Comparison of ENCODE assay signal across 11 mouse cellular contexts in genomic region chr12:28701302-28701701, GRCm38 (mm10). TPM values are rescaled to one million over a fixed set of nuclear protein-coding genes. Genes with fewer than 3 reads are reported as not detected.
DNase-seq lines count a peak whose midpoint lies in the region; ATAC-seq and TF ChIP-seq lines count a peak whose summit lies in the region.
"Had no signal": no experiment of that assay in that cellular context is flagged by ENCODE, and none has a peak within 500 bp of the region (broad histone marks: within the 10 kb centered on the region; RNA-seq: fewer than 3 reads in every experiment).

No protein-coding gene starts in this region.

- ATAC-seq in neural tube, embryonic 13.5 days (ENCODE audit: low read depth): no peak
- peak; percentile 39; the same call in 1 of the 2 replicates for ATAC-seq in intestine, postnatal 0 days
- ATAC-seq in neural tube, embryonic 15.5 days (ENCODE audit: low FRiP score): no peak
- ATAC-seq: Patski had no signal

- H3K9me3 ChIP-seq in neural tube, embryonic 13.5 days: no peaks in the 10 kb centered on the region
- no peaks in the 10 kb centered on the region for H3K9me3 ChIP-seq in intestine, postnatal 0 days (ENCODE audit: control insufficient read depth)
- no peaks in the 10 kb centered on the region for H3K9me3 ChIP-seq in neural tube, embryonic 15.5 days (replicated peaks)
- H3K9me3 ChIP-seq: limb, embryonic 13.5 days had no signal

- no peak overlapping the region for H3K4me3 ChIP-seq in neural tube, embryonic 13.5 days
- H3K4me3 ChIP-seq in intestine, postnatal 0 days (ENCODE audit: low read depth, low read length): no peak overlapping the region
- H3K4me3 ChIP-seq in neural tube, embryonic 15.5 days (replicated peaks): no peak overlapping the region
- no peak overlapping the region for H3K4me3 ChIP-seq in lung, adult 2 months (replicated peaks; ENCODE audit: extremely low read depth, low read depth, low read length)
- H3K4me3 ChIP-seq: limb, embryonic 13.5 days had no signal

- H3K4me1 ChIP-seq in neural tube, embryonic 13.5 days (replicated peaks): peaks cover 43% of the 10 kb centered on the region
- no peaks in the 10 kb centered on the region for H3K4me1 ChIP-seq in intestine, postnatal 0 days (replicated peaks; ENCODE audit: control insufficient read depth, insufficient read depth, low read length)
- H3K4me1 ChIP-seq in neural tube, embryonic 15.5 days: peaks cover 39% of the 10 kb centered on the region
- peaks cover 6% of the 10 kb centered on the region for H3K4me1 ChIP-seq in lung, adult 2 months (ENCODE audit: control insufficient read depth, insufficient read depth, low read length)

- no peak; the same call in 1 of the 2 replicates for TF ChIP-seq CTCF in intestine, postnatal 0 days (IDR thresholded peaks at IDR 0.05; ENCODE audit: low read depth)
- no peak for TF ChIP-seq CTCF in lung, adult 2 months (IDR thresholded peaks at IDR 0.05; ENCODE audit: insufficient read depth, low read length)

- peak; percentile 24 to 28 for DNase-seq in cerebellum, postnatal 10 days
- no peak for DNase-seq in cerebellum, postnatal 25 days
- DNase-seq in neural tube, embryonic 10.5 days (ENCODE audit: extremely low spot score, low spot score): no peak
- DNase-seq in adrenal gland, postnatal 4 days (ENCODE audit: low spot score in 2 of 2): no peak
- DNase-seq in lung, adult 2 months: no peak
- DNase-seq: lung, postnatal 14 days had no signal

- peak overlapping the region; percentile 38; the same call in 1 of the 2 replicates for H3K9ac ChIP-seq in neural tube, embryonic 13.5 days
- H3K9ac ChIP-seq in intestine, postnatal 0 days (ENCODE audit: low read depth, low read length): no peak overlapping the region
- H3K9ac ChIP-seq in neural tube, embryonic 15.5 days (replicated peaks): no peak overlapping the region

- no peaks in the 10 kb centered on the region for H3K27me3 ChIP-seq in neural tube, embryonic 13.5 days
- no peaks in the 10 kb centered on the region for H3K27me3 ChIP-seq in intestine, postnatal 0 days (replicated peaks; ENCODE audit: control insufficient read depth, insufficient read depth, low read length)
- no peaks in the 10 kb centered on the region for H3K27me3 ChIP-seq in neural tube, embryonic 15.5 days (replicated peaks)
- H3K27me3 ChIP-seq: limb, embryonic 13.5 days; Patski had no signal

- H3K4me2 ChIP-seq in neural tube, embryonic 13.5 days: no peak overlapping the region
- no peak overlapping the region for H3K4me2 ChIP-seq in intestine, postnatal 0 days (replicated peaks; ENCODE audit: low read depth)
- H3K4me2 ChIP-seq in neural tube, embryonic 15.5 days: no peak overlapping the region
- H3K4me2 ChIP-seq: limb, embryonic 13.5 days had no signal

- WGBS in neural tube, embryonic 13.5 days: 84% methylated on average over 11 of the region's 11 CpGs
- WGBS in intestine, postnatal 0 days: 69% methylated on average over 11 of the region's 11 CpGs
- whole genome bisulfite sequencing in neural tube, embryonic 15.5 days: 78% methylated on average over 11 of the region's 11 CpGs
- 79% methylated on average over 11 of the region's 11 CpGs for WGBS in lung, adult 2 months

- no peak for TF ChIP-seq POLR2A in lung, adult 2 months (IDR thresholded peaks at IDR 0.05; ENCODE audit: borderline replicate concordance, extremely low read depth, low read depth, low read length)

- H3K36me3 ChIP-seq in neural tube, embryonic 13.5 days: 0 out of 2 replicates have a peak, but pooled peaks cover 8% of the 10 kb centered on the region
- peaks cover 25% of the 10 kb centered on the region for H3K36me3 ChIP-seq in intestine, postnatal 0 days (ENCODE audit: control insufficient read depth, insufficient read depth)
- H3K36me3 ChIP-seq in neural tube, embryonic 15.5 days: 0 out of 2 replicates have a peak, but pooled peaks cover 4% of the 10 kb centered on the region

- peak overlapping the region; percentile 93 for H3K27ac ChIP-seq in neural tube, embryonic 13.5 days (replicated peaks)
- no peak overlapping the region for H3K27ac ChIP-seq in intestine, postnatal 0 days (ENCODE audit: low read depth, low read length)
- H3K27ac ChIP-seq in neural tube, embryonic 15.5 days (replicated peaks): peak overlapping the region; percentile 89
- H3K27ac ChIP-seq: limb, embryonic 13.5 days had no signal

RNA-seq across cellular contexts. Expression of gene Adi1, which starts 26.3 kb away (rescaled TPM):
- polyA plus RNA-seq in neural tube, embryonic 13.5 days (2015; fragmentation: Nextera tagmentation; extraction: Ambion mirVana): 29.6 and 30.5 TPM in 2 replicates
- polyA plus RNA-seq in intestine, postnatal 0 days (2015; fragmentation: Nextera tagmentation; extraction: Ambion mirVana): 85.9 TPM in 2 replicates
- 27.0 and 42.0 TPM in 2 replicates for polyA plus RNA-seq in neural tube, embryonic 15.5 days (2015; fragmentation: Nextera tagmentation; extraction: Ambion mirVana)
- 10 to 100 TPM; 60.0 to 68.9 TPM for total RNA-seq in adrenal gland, postnatal 4 days (2021)
- polyA plus RNA-seq in lung, adult 2 months (2012; rRNA removed): 14.1 and 22.8 TPM in 2 replicates

RNA-seq across cellular contexts. Expression of gene Trappc12, which starts 49.0 kb away (rescaled TPM):
- 36.5 and 40.5 TPM in 2 replicates for polyA plus RNA-seq in neural tube, embryonic 13.5 days (2015; fragmentation: Nextera tagmentation; extraction: Ambion mirVana)
- 15.3 and 16.9 TPM in 2 replicates for polyA plus RNA-seq in intestine, postnatal 0 days (2015; fragmentation: Nextera tagmentation; extraction: Ambion mirVana)
- polyA plus RNA-seq in neural tube, embryonic 15.5 days (2015; fragmentation: Nextera tagmentation; extraction: Ambion mirVana): 39.7 and 41.8 TPM in 2 replicates
- total RNA-seq in adrenal gland, postnatal 4 days (2021): 10 to 100 TPM; 37.7 to 42.1 TPM
- 18.7 and 25.1 TPM in 2 replicates for polyA plus RNA-seq in lung, adult 2 months (2012; rRNA removed)

RNA-seq across cellular contexts. Expression of gene Eipr1, which starts 50.3 kb away (rescaled TPM):
- polyA plus RNA-seq in neural tube, embryonic 13.5 days (2015; fragmentation: Nextera tagmentation; extraction: Ambion mirVana): 59.9 and 69.6 TPM in 2 replicates
- 23.0 and 23.3 TPM in 2 replicates for polyA plus RNA-seq in intestine, postnatal 0 days (2015; fragmentation: Nextera tagmentation; extraction: Ambion mirVana)
- 59.8 and 70.8 TPM in 2 replicates for polyA plus RNA-seq in neural tube, embryonic 15.5 days (2015; fragmentation: Nextera tagmentation; extraction: Ambion mirVana)
- total RNA-seq in adrenal gland, postnatal 4 days (2021): 10 to 100 TPM; 21.0 to 21.1 TPM
- polyA plus RNA-seq in lung, adult 2 months (2012; rRNA removed): 17.8 and 17.9 TPM in 2 replicates

RNA-seq across cellular contexts. Expression of gene Rnaseh1, which starts 51.9 kb away (rescaled TPM):
- 23.9 and 25.8 TPM in 2 replicates for polyA plus RNA-seq in neural tube, embryonic 13.5 days (2015; fragmentation: Nextera tagmentation; extraction: Ambion mirVana)
- 12.4 and 13.8 TPM in 2 replicates for polyA plus RNA-seq in intestine, postnatal 0 days (2015; fragmentation: Nextera tagmentation; extraction: Ambion mirVana)
- polyA plus RNA-seq in neural tube, embryonic 15.5 days (2015; fragmentation: Nextera tagmentation; extraction: Ambion mirVana): 21.0 and 25.1 TPM in 2 replicates
- total RNA-seq in adrenal gland, postnatal 4 days (2021): 10 to 100 TPM; 17.4 to 19.1 TPM
- 9.1 and 11.7 TPM in 2 replicates for polyA plus RNA-seq in lung, adult 2 months (2012; rRNA removed)

Comparison
In these comparisons a context has a peak if more than half of its experiments do, and no peak if none do; other contexts are left out.
1. DNase-seq: peak in cerebellum, postnatal 10 days (2 of 2); none in cerebellum, postnatal 25 days (0 of 2), neural tube, embryonic 10.5 days (single experiment), adrenal gland, postnatal 4 days (0 of 2) and lung, adult 2 months (single experiment).